Mouse (Mus musculus): ENCODE data around the gene Sycp2.

Sycp2 gene

DNA sequence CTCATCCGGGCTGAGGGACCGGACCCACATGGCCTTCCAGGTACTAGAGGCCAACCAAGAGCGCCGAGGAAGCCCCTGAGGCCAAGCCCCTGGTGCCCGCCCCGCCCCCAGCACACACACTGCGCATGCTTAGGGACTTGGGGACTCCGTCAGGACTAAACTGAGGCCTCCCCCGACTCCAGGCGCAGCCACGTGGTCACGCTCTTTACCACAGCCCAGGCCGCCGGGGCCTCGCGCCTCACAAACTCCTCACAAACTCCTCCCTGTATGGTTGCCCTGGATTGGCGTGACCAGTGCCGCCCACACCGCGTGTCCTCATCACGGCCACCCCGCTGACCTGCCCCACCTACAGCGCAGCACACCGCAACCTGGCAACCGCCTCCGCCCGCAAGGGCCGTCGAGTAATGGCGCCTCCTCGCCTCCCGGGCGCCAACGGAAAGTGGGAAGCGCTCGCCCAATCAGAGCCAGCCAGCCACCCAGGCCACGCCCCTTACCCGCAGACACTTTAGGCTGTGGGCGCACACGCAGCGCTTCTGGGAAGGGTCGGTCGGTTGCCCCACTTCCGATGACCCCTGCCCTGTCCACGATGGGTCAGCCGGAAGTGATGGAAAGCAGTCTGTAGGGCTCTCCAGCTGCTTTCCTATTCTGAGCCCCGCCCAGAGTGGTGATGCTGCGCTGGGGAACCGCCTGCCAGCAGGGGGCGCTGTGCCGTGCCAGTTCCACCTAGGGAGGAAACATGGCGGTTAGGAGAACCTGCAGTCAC lies at the start of gene Sycp2:
TSS of gene Sycp2 (minus strand) at position 633 of the 763 bp plus-strand sequence.
- no peak for DNase-seq (ENCODE audit: extremely low spot score)

DNA sequence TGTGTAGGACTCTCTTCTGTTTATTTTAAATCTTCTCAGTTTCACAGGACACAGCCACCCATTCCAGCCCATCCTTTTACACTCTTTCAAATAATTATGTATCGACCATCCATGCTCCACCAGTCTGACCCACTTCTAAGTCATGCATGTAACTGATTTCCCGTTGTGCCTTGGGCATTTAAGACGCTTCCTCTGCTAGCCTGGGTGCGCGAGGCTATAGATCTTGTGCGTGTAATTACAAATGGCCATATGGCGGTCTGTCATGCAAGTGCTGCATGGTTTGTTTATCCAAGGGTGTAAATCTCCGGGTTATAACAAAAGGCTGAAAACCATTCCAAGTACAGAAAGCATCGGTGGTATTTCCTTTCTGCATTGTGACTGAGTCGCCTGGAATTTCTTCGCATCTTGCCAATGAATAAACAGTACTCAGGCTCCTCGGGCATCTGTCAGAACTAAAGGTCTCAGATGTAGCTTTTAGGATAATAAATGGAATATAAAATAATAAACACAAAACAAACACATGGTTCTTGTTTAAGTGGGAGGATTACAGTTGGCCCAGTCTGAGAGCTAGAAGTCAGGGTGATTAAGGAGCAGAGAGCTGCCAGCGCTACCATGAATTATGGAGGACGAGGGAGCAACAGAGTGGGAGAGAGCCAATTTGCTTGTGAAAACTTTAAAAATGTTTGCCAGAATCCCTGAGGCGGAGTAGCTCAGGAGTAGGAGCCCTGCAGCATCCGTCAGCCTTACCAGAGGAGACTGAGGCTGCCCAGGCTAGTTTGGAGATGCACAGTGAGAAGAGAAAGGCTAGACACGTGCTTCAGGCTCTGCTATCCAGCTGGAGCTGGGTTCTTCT lies 47.4 kb upstream of the Sycp2 start:
- DNase-seq (ENCODE audit: extremely low spot score), result peak; percentile 8

DNA sequence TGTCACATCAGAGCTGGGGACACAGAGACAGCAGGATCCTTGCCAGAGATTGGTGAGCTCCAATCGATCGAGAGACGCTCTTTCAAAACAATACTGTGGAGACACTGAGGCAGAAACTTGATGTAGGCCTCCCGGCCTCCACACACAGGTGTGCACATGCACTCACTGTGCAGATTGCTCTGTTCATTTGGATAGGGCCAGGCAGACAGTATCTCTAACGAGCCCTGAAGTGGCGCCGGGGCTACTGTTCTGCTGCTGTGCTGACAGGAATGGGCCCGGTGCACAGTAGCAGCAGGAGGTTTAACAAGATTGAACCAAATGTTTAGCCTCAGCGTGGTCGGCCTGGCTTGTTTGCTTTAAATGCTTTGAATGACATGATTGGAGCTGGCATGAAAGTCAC lies 43.5 kb upstream of the Sycp2 start:
- DNase-seq (ENCODE audit: extremely low spot score), result no peak

DNA sequence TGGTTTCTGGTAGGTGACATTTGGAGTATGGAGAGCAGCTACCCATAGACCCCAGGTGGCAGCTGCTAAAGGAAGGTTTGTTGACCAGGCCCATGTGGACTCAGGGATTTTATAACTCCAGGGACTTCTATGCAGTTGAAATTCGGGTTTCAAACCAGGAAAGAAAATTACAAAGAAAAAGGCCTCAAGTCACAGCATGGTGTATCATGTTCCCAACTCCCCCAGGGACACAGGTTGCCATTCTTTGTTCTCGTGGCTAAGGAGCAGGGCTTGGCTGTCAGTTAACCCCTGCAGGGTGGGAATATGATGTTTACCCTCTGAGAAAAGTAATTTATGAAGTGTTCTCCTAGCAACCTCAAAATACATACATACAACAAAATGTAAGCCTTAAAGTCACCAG lies 42.8 kb upstream of the Sycp2 start:
- DNase-seq (ENCODE audit: extremely low spot score), result no peak

DNA sequence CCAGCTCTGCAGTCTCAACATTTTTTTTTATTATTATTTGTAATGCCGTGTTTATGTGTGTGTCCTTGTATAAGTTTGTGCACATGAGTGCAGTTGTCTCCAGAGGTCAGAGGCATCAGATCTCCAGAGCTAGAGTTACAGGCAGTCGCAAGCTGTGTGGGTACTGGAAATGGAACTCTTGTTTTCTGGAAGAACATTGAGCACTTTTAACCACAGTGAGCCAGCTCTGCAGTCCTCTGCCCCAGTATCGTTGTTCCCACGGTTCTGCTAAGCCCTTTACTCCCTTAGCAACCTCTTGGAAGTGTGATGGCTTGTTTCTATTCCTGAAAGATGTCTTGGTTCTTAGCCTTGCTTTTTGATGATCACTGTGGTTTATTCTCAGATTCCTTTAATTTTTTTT lies 41.9 kb upstream of the Sycp2 start:
- DNase-seq (ENCODE audit: extremely low spot score), result no peak

DNA sequence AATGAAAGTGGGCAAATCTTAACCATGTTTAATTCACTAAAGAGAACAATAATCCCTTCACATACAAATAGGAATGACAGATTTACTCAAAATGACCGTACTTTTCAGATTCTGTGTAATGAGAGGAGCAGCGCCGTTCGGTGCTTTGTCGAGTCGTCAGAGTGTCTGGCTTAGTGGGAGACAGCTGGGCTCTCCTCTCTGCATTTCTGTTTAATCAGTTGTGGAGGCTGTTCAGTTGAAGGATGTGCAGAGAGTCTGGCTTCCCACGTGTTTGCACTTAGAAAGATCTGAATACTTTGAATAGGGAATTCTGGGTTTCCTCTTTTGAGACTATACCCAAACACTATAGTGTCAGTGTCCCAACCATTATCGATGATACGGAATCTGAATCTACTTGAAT lies 29.8 kb upstream of the Sycp2 start:
- DNase-seq (ENCODE audit: extremely low spot score), result no peak

DNA sequence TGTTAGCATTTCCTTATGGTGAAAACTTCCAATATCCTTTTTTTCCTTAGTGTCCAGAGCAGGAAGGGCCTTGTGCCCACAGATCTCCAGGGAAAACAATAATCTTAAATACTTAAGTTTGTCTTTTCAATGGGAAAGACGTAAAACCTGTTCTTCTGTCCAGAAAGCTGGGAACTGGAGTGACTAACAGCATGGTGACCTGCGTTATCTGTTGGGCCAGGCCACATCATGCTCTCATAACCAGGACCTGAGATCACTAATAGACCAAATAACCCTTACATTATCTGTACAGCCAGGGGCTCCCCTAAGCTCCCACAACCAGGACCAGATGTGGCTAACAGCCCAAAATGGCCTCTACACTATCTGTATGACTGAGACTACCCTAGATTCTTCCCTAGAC lies 26.4 kb upstream of the Sycp2 start:
- no peak for DNase-seq (ENCODE audit: extremely low spot score)

DNA sequence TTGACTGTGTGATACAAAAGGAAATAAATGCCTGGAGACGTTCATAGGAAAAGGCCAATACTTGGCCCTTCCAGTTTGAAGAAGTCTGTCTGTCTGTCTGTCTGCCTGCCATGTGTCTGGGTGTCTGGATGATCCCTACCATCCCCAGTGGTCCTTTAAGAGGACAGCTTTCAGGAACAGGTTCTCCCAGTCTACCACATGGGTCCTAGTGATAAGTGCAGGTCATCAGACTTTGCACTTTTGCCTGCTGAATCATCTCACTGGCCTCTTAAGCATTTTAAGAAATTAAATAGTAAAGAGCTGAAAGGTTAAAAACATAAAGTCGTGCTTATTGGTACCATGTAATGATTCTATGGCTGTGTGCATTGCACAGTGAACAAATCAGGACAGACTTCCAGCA lies 26.0 kb upstream of the Sycp2 start:
- DNase-seq (ENCODE audit: extremely low spot score), result no peak

DNA sequence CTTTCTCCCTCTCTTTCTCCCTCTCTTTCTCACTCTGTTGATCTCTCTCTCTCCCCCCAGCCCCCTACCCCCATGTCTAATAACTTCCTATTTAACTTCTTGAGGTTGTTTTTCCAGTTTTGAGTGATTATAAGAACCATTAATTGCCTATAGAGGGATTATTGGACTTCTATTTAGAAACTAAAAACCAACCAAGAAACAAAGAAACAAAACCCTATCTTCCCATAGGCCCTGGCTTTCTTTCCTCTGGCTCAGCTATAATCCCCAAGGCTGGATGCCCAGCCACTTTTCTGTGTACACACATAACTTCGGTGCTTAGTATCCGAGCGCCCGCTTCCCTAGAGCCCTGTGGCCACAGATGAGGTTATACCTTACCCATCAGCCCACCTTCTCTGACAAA lies 22.7 kb upstream of the Sycp2 start, which contains the start of gene Cdh26:
TSS of gene Cdh26 (plus strand) at position 301 of the 400 bp plus-strand sequence.
- no peak for DNase-seq (ENCODE audit: extremely low spot score)

DNA sequence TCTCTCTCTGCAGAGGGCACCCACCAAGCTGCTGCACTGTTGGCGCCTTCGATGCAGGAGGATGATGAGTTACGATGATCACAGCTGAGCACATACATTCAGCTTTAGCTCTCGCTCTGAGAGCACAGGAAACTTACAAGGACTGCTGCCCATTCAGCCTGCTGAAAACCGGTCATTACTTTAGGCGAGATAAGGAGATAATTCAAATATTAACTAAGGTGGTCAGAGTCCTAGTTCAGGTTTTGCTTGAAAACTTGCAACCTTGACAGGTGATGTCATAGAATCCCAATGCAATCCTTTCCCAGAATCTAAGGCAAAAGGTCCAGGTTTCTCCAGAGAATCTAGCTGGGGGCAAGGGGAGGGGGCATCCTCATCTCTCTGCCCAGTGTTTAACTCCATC lies 21.9 kb upstream of the Sycp2 start:
- no peak for DNase-seq (ENCODE audit: extremely low spot score)

DNA sequence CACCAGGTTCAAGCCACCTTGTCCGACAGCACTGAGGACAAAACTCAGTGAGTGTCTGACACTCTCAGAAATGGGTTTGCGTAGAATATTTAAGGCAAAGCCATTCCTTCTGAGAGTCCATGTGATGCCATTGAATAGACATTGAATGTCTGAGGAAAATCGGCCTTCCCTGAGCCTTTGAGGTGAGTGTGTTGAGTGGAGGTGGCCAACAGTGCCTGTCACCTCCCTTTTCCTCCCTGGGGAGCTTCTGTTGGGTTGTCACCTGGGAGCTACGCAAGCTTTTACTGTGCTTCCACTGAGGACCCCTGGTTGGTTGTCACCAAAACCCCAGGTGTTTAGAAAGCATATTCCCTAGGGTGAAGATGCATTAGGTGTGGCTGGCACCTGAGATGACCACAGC lies 21.2 kb upstream of the Sycp2 start:
- no peak for DNase-seq (ENCODE audit: extremely low spot score)

DNA sequence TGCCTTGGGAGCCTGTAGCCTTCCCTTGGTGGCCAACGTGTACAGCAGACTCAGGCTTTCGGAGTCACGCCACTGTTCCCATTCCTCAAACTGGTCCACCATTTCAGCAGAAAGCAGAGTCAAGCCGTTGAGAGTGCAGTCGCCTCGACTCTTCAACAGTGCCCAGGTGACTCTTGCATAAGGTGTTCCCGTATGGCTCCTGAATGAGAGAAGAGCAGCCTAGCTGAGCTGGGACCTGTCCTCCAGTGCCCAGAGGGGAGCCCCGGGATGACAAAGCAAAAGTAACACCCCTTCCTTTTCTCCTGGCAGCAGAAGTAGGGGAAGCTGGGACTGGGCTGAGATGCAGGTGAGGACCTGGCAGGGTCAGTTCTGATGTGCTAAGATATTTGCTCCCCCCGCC lies 20.7 kb upstream of the Sycp2 start:
- DNase-seq (ENCODE audit: extremely low spot score), result no peak

DNA sequence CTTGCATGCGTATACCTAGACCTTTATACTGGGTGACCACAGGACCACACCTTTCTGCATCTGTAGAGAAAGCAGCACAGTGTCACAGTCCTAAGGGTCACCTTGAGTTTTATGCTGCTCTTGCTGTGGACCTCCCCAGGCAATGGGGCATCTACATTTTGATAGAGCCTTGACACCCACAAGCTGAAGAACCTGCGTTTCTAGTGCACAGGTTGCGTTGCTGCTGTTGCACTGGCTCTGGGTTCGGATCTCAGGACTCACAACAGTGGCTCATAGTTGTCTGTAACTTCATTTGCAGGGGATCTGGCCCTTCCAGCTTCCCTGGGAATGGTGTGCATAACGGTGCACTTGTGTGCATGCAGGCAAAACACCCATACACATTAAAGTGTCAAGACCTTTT lies 19.7 kb upstream of the Sycp2 start:
- no peak for DNase-seq (ENCODE audit: extremely low spot score)

DNA sequence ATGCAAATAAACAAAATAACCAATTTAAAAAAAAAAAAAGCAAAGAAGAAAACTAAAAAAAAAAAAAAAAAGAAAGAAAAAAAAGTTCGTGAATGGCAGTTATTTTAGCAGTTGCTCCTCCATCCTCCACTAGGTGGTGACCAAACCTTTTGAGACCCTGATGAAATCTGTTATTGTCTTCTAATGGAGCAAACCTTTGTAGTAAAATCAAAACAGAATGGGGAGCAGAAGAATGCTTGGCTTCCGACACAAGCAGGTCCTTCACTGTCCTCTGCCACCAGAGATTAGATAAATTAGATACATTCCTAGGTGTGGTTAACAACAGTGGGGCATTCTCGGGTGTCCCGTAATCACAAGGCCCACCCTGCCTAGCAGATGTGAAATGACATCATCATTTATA lies 18.7 kb upstream of the Sycp2 start:
- no peak for DNase-seq (ENCODE audit: extremely low spot score)

DNA sequence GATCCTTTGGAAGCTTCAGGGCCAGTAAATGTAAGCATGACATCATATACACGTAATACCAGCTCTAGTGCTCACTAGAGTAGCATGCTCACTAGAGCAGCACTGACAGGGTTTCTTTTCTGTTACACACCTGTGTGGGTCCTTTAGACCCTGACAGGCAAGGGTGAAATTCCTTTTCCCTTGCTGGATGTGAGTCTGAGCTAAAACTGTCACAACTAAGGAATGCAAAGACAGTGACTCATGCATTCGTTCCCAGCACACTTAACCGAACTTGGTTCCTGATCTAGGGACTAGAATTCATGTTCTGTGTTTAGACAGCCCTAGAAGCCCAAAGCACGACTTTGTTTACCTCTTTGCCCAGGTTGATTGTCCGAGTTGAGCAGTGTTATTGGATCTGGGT lies 15.7 kb upstream of the Sycp2 start:
- DNase-seq (ENCODE audit: extremely low spot score), result no peak

DNA sequence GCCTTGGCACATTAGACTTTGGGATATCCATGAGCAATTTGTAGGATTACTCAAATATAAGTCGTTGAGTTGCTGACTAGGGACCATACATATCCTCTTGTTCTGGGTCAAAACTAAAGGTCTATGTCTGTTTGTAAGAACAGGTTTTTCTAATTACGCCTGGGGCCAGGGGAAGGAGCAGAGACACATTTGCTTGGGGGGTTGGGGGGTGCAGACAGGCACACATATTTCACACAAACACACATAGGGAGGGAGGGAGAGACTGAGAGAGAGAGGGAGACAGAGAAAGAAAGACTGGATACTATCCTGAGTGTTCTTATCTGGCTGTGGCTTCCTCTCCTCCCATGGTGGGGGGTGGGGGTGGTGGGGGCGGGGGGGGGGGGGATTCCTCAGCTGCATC lies 14.7 kb upstream of the Sycp2 start:
- peak; percentile 43 for DNase-seq (ENCODE audit: extremely low spot score)

DNA sequence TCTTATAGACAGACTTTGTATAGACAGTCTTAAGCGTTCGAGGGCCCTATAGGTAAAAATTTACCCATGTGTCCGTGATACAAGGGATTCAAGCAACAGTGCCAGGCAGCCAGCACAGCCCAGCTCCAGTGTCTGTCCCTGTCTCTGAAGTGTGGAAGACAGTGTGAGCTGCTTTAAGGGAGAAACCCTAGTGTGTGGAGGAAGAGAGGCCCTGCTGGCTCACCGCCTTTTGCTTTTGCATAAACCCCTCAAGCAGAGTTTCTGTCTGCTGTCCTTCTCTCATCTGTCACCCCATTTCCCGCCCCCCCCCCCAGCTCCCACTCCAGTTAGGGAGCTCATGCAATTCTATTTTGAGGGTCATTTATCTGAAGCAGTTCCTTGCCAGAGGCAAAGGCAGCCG lies 14.1 kb upstream of the Sycp2 start:
- DNase-seq (ENCODE audit: extremely low spot score), result peak; percentile 12

DNA sequence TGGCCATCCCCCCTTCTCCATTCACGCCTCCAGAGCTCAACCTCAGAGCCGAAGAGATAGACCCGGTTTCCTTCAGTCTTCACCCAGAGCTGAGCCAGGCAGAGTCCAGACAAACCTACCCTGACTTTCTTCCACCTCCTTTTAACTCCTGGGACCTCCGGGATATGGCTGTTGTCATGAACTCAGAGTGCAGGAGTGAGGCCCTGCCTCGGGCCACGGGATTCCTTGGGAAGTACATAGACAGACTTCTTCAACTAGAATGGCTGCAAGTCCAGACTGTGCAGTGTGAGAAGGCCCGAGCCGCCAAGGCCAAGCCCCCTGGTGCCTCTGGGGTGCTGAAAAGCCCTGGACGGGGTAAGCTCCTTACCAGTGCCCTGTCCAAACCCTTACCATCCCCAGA lies 13.1 kb upstream of the Sycp2 start:
- no peak for DNase-seq (ENCODE audit: extremely low spot score)

DNA sequence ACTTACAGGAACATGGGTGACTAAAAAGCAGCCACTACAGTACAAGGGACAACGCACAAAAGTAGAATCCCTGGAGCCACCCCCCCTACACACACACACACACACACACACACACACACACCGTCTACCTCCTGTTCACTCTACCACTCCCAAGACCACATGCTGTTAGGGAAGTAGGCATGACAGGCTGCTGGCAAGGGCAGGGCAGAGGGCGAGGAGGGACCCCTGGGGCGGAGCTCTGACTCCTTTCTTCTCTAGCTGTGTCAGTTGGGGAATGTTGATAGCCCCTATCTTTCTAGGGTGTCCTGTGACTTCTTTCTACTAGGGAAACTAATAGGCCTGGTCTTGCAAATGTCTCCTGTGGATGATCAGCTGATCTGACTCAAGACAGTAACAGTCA lies 9.5 kb upstream of the Sycp2 start:
- no peak for DNase-seq (ENCODE audit: extremely low spot score)

DNA sequence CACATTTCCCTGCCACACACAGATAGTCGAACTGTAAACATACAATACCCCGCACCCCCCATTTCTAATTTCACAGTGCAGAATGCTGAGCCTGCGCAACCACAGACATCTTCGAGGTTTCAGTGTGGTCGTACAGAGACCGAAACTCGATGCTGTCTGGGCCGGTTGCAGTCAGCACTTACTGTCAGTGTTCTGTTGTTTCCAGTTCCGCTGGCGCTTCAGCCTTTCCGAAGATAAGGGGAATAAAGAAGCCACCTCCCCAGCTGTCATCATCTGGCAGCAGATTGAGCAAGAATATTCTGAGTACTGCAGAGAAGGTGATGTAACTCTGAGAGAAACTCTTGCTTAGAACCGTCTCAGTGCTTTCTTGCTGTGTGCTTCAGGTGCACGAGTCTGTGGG lies 8.9 kb upstream of the Sycp2 start:
- no peak for DNase-seq (ENCODE audit: extremely low spot score)

DNA sequence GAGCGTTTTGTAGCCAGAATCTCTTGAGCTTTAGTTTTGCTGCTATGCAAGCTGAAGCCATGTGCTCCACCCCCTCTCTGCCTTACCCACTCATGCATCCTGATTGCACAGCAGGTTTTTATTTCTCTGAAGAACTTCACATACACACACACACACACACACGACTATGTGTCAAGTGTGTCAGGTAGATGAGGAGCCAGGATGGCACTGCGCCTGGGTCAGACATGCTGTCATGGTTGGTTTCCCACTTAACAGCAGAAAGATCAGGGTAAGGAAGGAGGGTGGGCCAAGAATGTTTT lies 7.6 kb upstream of the Sycp2 start:
- no peak for DNase-seq (ENCODE audit: extremely low spot score)

DNA sequence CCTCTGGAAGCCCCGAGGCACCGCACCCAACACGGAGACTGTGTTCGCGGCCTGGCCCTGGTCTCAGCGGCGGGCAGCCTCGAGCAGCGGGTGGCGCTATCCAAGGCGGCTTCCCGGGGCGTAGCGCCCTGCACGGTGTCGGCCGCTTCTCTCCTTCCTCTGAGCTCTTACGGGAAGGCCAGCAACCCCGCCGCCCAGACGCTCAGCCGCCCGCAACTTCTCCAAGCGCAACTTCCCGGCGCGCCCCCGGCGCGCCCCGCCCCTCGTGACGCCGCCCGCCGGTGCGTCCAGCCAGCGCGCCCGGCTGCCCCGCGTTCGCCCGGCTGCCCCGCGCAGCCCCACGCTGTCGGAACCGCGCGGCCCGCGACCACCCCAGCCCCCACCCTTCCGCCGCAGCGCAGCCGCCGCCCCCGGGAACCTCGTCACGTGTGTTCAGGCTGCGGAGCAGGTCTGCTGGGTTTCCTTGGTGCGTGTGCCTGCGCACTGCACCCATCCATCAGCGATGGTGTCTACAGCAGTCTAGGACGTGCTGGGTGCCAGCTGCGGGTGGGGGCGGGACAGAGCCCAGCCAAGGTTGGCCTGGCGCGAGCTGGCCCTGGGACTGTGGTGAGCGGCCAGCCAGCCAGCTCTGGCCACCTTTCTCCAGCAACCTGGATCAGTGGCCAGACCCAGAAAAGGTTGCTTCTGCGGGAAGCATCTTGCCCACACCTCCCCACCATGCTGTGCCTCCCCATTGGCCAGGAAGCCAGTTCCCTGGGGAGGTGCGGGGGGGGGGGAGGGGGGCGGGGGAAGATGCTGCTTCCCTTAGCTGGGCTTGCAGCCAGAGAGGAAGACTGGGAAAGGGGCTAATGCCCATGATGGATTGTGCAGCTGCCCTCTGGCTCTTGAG lies 7.0 kb upstream of the Sycp2 start, which contains the start of the genes Ppp1r3d and Fam217b:
TSS of gene Ppp1r3d (minus strand) at position 212 of the 889 bp plus-strand sequence.
TSS of gene Fam217b (plus strand) at position 264 of the 889 bp plus-strand sequence.
- DNase-seq (ENCODE audit: extremely low spot score), result peak; percentile 72
